Mouse (Mus musculus) thymus, adult 2 months (tissue): Measurements from ENCODE around the gene Enpp3.

Experiments used
- CTCF ChIP-seq: fragments of 200-500 bp; IDR thresholded peaks from 2 replicates; pipeline ENCODE4 v1.5.1; 2012; ENCODE audit warnings: mild to moderate bottlenecking, control low read depth, low read length, moderate library complexity, borderline replicate concordance; ENCODE audit not compliant: control insufficient read depth, poor library complexity, insufficient read depth; ENCODE audit errors: extremely low read depth
- POLR2A ChIP-seq: fragments of 200-500 bp; IDR thresholded peaks from 2 replicates; pipeline ENCODE4 v1.6.1; 2012; ENCODE audit warnings: mild to moderate bottlenecking, low read length, control low read depth, moderate library complexity; ENCODE audit not compliant: control insufficient read depth, poor library complexity, insufficient read depth; ENCODE audit errors: extremely low read depth

GRCm38 (mm10) chr10:24754251-24754835 is 88.3 kb downstream of the Enpp3 start:
- TF ChIP-seq POLR2A, result no peak
- no peak for TF ChIP-seq CTCF
